Mouse (Mus musculus) NIH3T3 (cell line): ENCODE results near the gene Nckap5.
"Not testable (repeated sequence)": the region's sequence is repeated elsewhere in the genome, so short reads cannot be mapped to it uniquely, and the experiment has no call there.

Experiments
- DNase-seq: peaks from one replicate; pipeline ENCODE4 v3.0.0-alpha.2; 2012; ENCODE audit warnings: low read depth

The Nckap5 gene

DNA sequence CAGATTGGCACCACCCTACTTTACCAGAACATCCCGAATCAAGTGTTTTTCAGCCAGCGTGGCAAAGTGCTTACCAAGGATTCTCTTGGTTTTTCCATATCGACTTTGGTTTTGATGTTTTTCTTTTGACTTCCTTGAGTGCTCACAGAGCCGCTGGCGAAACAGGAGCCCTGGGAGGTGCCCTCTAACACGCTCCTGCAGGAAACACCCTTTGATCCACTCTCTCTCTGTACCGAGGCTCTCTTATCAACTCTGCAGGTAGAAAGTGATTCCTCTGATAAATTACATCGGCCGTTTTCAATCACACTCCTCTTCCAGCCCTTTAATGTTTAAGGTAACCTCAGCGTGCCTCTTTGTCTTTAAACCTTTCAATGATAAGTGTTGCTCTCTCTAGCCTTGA is 807.6 kb downstream of the Nckap5 start:
- no peak for DNase-seq

DNA sequence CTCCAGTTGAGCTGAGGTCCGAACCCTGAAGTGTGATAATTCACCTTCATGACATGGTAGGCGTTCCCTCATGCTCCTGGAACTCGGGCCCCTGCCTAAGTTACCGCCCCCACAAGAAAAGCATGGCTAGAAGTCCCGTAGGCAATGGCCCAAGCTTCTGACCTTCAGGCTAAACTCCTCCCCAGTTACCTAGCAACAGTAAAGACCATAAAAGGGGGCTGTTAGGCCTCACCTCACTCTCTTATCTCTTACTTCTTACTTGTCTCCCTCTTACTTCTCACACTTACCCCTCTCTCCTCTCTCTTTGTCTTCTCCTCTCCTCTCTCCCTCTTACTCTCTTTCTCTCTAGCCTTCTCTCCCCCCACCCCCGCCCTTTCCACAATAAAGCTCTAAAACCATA is 811.9 kb downstream of the Nckap5 start:
- not testable (repeated sequence) for DNase-seq

DNA sequence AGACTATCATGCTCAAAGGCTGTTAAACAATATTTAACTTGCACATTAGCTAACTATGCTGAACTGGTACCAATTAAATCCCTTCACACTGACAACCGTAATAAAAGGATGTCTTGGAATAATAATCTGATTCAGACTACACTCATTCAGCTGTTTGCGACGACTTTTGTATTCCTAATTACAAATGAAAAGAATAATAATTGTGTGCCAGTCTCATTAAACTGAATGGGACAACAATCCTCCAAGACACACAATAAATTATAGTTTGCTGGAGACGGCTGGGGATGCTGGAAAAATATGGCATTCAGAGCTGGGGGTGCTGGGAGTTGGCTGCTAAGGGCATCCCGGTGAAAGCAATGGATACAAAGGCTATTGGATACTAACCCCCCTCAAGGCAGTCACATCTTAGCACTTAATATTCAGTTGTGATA is 818.9 kb downstream of the Nckap5 start:
- no peak for DNase-seq

DNA sequence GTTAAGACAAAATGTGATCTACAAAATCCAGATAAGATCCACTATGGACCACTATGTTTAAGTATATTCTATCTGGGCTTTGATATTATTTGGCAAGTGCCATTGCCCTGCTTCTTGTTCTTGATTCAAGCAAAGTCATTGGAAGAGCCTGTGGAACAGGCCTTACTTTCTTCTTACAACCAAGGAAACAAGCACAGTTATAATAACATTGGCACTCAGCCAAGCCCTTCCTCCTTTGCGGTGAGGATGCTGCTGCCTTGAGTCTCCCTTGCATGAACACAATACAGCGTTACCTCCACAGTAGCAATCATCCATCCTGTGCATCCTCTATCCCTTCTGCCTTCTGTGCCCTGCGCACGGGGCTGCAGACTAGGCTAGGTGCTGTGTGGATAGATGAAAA is 823.0 kb downstream of the Nckap5 start:
- DNase-seq = peak; percentile 4

DNA sequence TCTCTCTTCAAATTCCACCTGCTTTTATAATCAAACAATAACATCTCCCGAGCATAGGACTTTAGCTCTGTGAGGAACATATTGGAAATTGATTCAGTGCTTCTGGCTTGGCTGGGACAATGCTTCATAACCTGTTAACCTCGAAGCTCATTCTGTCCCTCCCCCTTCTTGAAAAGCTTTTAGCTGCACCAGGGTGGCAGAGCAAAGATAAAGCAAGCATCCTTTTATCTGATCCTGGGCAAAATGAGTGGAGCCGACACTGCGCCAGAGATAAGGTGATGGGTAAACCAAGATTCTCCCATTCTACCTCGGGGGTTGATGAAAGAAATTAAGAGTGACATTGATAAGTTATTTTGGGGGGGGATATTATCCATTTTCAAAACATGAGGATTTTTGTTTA is 824.9 kb downstream of the Nckap5 start:
- DNase-seq = no peak

DNA sequence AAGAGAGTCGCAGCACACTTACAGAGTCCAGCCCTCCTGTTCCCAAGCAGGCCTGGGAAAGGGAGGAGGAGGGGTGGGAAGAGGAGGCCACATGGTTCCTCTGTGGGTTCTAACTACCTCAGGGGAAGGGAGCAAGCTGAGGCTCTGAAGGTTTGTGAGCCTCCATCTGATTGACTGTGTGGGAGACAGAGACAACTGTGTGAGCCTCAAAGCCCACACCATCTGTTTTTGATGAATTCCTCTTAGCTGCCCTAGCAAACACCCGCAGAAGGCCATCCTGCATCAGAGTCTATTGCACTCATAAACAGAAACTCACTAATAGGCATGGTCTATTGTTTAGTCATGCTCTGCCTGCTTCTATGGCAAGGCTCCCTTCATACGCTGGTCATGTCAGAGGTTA is 834.1 kb downstream of the Nckap5 start:
- DNase-seq = no peak

DNA sequence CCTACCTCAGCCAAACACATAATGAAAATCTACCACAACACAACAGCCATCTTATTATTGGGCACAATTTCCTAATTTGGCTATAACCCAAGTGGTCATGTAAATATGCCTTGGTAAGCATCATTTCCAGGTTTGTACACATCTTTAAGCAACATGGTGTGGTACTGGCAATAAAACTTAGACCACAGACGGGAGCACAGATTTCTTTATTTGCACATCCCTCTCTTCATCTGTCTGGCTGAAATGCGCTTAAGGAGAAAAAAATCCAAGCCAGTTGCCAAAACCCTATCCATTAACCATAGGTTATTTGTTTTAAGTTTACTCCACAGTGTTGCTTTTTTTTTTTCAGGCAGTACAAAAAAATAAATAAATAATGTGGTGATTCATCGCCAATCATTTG is 842.8 kb downstream of the Nckap5 start:
- DNase-seq = no peak

DNA sequence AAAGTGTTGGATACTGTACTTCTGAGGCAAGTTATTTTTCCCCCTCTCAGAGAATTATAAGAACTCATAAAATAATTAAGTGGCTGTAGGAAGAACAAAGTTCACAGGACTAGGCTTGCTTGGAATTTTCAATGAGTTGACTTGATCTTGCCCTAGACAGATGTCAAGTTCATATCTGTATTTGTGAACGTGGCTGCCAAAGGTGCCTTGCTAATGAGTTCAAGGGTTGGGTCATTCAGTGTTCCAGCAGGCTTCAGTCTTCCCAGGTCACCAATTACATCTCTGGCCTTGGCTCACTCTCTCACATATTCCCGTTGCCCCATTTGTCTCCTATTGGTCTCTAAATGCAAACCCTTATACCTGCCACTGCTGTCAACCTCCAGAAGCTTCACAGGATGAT is 846.0 kb downstream of the Nckap5 start:
- DNase-seq = no peak

DNA sequence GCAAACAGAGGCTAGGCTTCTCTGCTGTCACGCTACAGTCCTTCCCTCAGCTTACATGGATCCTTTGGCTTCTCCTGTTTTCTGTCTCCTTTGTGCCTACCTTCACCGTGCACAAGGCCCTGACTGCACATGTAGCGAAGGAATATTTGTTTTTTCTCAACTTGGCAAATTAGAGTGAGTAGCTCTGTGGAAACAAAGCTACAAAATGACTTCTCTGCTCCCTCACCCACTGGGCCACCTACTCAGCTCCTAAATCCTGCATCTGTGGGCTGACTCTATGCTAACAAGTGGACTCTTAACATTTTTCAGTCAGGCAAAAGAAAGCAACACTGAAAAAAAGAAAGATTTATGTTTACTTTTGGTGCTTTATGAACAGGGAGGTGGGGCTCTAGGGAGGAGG is 856.0 kb downstream of the Nckap5 start:
- DNase-seq = no peak

DNA sequence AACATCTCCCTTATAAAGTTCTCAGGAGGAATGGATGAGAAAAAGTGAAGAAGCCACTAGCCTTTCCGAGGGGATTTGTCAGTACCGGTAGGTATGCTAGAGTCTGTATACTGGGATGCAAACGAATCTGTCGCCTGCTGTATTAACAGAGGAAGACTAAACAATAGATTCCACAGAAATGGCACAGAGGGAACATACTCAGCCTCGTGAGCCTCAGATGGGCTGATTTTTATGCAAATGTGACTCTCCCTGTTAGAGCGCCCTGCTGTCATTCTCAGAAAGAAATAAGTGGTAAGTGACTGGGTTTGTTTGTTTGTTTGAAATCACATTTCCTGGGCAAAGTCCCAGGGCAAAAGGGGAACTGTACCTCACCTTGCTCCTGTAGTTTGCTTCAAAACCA is 858.7 kb downstream of the Nckap5 start:
- no peak for DNase-seq

DNA sequence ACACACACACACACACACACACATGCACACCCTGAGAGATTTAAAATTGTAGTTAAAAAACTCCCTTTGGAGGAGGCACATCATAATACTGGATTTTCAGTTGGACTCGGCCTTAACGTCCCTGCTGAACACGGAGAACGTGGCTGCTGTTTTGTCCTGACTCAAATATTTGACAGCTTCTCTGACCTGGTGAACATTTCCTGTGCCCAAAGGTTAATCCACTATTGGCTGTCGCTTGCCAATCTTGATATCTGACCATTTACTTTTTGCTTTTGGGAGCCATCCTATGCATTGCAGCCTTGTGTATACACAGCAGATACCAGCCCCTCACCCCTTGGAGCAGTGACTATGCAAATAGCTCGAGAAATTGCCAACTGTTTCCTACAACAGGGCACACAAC is 862.9 kb downstream of the Nckap5 start:
- DNase-seq = no peak

DNA sequence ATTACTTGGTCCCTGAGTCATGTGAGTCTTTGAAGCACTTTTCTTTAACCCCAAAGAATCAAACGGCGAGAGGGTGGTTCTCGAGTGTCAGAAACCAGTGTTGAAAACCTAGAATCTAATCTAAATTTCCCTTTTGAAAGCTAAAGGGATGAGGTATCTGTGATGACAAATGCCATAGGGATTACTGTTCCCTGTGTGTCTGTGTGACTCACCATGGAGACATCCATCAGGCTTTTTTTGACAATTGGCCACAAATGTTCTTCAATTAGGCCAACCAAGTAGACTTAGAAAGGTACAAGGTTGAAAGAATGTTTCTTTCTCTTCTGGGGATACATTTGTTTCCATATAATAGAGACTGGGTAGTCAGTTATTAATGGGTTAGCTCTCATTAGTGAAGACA is 879.6 kb downstream of the Nckap5 start:
- DNase-seq = no peak

DNA sequence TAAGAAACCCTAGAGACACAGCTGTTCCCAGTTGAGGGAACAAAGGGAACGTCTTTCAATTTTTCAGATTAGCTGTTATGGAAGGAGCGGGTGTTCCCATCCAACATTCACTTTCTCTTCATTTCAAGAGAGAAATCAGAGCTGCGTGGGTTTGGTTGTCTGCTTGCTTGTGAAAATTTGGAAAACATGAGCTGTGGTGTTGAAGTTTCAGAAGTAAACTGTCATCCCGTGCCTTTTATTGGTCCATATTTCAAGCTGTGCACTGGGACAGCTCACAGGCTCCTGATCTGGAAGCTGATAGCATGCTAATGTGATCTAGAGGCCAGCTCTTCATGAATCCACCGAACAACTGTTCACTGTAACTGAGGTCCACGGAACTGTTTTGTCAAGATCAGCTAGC is 881.5 kb downstream of the Nckap5 start:
- DNase-seq = no peak

DNA sequence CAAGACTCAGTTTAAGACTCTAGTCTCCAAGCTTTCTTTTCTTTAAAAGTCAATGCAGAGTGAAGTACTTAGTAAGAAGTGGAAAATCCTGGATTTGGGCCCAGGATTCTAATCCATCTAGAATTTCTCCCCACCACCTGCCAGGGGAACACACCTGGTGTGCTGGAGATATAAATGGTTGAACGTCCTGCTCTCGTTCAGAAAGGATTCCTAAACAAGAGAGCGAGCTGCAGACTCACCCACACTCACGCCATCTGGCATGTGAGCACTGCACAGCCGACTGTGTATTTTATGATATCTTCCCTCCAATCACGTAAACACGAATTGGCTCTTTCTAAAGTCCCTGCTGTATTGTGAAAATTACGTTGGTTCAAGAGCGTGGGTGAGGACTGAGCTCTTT is 885.5 kb downstream of the Nckap5 start:
- no peak for DNase-seq

DNA sequence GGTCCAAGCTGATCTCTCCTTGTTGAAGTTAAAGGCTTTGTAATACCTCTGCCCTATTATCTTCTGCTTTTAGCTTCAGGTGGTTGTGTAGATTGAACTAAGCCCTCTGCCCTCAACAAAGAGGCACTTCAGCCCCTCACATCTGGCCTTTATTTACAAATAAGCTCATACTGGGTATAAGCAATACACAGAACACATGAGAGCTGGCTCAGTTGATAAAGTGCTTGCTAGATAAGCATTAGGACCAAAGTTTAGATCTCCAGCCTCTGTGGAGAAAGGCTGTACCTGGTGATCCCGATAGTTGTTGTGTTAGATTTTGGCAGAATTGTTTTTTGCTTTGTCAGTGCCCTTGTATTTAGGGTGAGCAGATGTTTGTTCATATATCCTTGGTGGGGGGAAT is 887.3 kb downstream of the Nckap5 start:
- no peak for DNase-seq

DNA sequence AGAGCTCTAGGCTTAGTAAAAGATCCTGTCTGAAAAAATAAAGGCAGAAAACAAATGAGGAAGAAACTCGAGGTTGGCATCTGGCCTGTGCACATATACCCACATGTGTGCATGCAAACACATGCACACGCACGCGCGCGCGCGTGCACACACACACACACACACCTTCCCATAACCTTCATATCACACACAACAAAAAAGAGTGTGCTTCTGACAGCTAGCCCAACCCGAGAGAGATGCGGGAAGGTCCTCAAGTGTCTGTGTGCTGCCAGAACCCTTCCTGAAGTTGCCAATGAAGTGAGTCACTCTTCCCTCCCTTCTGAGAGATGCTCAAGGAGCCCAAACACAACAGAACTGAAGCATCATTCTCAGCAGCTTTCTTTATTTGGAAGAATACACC is 905.1 kb downstream of the Nckap5 start:
- DNase-seq = no peak

DNA sequence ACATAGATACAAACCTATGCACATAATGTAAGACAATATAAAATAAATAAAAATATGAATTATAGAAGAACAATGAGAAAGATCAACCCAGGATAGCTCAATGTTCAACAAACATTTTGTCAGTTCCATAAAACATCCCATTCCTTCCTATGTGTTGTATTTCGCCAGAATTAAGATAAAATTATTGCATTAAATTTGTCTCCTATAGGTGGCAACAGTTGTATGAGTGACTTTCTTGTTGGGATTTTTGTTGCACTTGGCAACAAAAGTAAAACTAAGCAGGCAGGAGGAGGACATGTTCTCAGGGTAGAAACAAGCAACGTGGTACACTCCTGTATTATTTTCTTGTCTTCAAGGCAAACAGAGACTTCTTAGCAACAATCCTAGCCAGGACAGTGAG is 907.5 kb downstream of the Nckap5 start:
- no peak for DNase-seq

DNA sequence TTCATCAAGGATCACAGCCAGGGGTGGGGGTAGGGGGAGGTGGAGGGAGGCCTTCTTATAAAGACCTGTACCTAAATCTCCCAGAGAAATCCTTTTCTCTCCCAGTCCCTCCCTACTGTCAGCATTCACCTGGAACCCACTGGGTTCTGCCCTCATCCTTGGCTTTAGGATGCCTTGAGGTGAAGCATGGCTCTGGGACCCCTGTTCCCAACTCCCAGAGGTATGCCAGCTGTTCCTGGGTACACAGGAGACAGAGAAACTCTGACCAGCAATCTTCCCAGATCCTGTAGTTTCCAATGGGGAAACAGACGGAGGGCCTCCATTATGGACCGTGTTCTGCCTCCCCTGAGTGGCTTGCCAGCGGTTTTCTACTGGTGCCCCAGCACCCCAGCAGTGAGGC is 909.9 kb downstream of the Nckap5 start:
- no peak for DNase-seq

DNA sequence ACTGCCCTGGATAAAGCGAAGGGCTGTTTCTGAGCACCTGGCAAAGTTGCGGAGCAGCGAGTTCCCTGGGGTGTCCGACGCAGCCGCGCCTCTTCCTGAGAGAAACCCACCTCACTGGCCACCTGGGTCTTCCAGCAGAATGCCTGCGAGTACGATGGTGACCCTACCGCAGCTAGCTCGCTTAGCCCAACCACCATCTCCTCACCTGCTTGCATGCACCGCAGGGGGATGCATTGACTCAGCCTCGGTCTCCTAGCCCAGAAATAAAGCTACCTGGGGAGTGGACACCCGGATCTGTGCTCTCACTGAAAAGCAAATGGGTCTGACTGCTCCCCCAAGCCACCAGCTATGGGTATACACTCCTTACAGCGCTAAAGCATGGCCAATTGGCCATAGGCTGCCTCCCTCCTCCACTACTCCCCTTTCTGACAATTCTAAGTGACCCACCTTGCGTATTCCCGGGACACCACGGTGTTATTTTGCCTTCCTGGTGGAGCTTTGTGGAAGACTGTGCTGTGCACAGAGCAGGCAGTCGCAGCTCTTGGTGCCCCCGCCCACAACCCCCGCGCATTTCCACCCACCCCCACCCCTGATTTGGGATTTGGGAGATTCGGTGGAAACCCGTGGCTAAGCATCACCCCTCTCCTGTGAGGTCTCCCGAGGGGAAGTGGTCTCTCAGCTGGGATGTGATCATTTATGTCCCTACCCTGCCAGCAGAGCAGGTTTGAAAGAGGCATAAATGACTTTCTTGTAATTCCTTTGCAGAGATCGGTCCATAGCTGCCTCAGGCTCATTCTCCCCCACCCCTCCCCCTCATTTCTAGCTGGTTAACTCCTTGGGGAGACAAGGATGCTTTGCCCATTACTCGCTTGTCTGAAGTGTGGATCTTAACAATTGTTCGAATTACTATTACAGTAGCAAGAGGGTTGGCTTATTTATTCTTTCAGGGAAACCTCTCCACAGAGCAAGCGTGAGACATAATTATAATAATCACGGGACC is 917.7 kb downstream of the Nckap5 start, which contains the start of gene Lypd1:
Lypd1 (minus strand) TSS at position 501 of the 1,000 bp plus-strand sequence.
- DNase-seq = no peak

DNA sequence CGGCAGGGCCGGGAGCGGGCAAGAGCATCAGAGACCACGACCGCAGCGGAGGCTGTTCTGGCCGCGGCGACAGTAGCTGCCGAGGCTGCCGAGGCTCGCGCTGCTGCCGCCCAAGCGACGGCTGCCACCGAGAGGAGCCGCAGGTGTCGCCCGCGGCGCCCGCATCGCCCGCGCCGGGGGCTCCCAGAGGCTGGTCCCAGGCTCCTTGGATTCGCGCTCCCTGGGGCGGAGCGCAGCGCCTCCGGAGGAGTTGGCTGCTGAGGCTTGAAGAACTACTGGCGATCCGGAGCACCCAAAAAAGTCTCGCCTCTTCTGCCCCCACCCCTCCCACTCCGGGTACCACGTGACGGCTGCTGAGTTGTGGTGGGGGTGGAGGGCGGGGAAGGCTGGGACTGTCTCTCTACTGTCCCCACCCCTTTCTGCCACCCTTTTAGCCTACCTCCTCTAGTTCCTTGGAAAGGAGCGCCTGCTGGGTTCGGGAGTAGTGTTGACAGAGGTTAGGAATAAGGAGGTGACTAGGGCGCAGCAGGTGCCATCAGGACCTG is 918.6 kb downstream of the Nckap5 start:
- DNase-seq = no peak

DNA sequence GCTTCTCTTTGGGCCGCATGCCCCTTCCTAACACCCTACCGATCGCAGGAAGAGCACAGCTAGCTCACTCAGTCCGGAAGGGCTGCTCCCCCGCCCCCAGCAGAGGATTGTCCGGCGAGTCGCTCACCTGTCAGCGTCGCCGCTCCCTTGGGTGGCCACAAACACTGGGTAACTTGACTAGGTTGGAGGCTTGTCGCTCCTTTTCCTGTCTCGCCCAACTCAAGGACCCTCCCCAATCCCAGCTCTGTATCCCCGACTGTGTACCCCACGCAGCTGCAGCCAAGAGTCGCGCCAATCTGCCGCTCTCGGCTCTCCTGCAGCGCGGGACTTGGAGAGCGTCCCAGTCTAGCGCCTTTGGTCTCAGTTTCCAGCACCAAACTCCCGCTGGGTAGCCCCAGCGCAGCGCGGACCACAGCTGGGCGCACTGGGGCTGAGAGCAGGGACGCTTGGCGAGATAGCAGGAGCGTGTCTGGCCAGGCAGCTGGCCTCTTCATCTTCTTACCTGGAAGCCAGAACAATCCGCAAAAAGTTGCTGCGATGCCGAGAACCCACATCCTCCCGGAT is 919.2 kb downstream of the Nckap5 start:
- DNase-seq = no peak

DNA sequence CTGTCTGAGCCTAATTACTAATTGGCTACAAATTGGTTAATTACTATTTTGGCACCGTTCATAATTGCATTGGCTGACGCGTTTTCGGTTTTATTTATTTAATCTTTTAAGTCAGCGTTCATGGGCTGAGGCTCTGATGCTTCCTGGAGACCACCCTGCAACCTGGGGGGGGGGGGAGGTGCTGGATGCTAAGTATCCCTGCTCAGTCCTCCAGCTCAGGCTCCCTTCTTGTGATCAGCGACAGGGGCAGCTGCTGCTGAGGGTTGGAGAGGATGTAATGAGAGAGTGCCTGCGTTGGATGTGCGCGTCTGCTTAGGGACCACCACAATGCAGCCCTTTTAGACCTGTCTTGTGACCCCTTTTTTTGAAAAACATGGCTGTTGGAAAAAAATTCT is 919.7 kb downstream of the Nckap5 start:
- no peak for DNase-seq

DNA sequence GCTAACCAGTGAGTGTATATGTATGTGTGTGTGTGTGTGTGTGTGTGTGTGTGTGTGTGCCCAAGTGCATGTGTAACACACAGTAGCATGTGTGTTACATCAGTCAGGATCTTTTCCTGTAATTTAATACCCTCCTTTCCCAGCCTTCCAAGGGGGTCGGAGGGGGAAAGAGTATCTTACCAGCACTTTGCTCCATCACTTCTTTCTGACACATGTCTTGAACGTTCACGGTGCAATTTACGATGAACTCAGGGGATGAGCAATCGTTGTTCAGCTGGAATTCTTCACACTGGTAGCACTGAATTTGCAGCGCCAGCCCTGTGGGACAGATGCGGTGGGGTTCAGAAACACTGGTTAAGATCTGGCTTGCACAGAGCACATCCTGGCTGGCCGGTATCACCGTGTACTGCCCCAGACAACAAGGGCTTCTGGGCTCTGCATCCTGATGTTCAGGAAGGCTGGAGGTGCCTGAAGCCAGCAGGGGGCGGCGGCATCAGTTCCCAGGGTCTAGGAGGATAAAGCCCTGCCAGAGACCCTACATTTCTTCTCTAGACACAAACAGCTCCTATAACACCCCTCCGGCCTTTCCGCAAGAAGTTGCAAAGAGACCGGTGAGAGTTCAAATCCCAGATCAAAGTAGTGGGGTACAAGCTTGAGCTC is 920.3 kb downstream of the Nckap5 start:
- DNase-seq = no peak
